Mouse (Mus musculus): ENCODE measurements at regions not wholly inside any gene's neighbourhood (a gene's known extent, or its start where the extent isn't known, plus 50 kb on each side); places are given as distances from the start of the nearest gene placed in this dataset.

DNA sequence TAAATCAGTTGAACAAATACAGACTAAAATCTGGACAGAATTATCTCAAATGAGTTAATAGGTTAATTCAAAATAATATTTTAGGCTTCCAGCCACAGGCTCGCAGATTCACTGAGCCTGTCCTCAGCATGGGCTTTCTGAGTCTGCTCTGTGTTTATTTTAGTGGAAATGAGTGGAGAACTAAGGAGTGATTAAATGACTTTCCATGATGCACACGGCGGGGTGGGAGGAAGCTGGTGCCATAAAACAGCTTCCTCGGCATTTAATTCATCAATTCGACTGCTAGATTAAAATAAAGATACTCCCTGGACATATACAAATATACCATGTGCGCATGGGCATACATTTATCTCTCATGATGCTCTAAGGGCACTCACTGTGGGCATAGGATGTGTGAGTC is 104.4 kb upstream of the Arglu1 start:
- DNase-seq (ENCODE audit: low spot score in 2 of 2), result no peak

DNA sequence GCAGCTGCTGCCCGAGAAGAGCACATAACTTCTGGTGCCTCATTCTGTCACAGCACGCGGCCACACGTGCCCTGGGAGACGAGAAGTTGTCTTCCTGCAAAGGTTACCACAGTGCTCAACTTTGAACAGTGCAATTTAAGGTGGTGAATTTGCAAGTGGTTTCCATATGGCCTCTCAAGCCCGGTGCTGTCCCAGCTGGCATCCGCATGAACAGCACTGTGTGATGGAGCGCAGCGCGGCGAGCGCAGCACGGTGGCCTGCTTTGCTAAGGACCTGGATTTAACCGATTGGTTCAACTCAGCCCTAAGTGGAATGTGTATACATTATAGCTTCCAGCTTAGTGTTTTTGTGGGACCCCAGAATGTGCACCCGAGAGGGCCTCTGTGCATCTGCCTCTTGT is 89.6 kb upstream of the Arglu1 start:
- DNase-seq (ENCODE audit: low spot score in 2 of 2), result no peak

DNA sequence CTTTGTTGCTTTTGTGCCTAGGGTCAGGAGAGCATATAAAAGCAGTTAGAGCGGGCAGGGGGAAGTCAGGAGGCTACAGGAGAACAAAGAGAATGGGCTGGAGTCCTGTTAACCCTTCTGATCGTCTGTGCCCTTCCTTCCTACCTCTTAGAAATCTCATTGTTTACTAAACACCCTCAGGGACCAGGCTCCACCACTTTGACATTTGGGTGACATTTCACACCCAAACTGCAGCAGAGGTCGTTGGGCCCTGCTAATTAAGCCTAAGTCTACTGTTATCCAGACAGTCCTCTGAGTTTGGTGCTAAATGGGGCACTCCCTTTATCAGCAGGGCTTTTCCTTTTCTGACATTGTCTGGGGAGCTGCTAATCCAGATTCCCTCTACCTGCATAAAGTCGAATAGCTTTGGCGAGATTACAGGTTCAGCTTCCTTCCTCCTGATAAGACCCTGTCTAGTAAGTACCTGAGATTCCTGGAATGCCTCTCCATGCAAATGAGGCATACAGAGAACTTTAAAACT is 84.2 kb upstream of the Arglu1 start:
- no peak for DNase-seq (ENCODE audit: low spot score in 2 of 2)

- DNase-seq (ENCODE audit: low spot score in 2 of 2), result no peak
Observed at GRCm38 (mm10) chr8:8772424-8772823, 82.1 kb upstream of the Arglu1 start.

- DNase-seq (ENCODE audit: low spot score in 2 of 2), result peak in 1 of 2 experiments; percentile 7
Observed at GRCm38 (mm10) chr8:8770397-8770796, 80.1 kb upstream of the Arglu1 start.

GRCm38 (mm10) chr8:8762354-8762753 is 72.0 kb upstream of the Arglu1 start:
- no peak for DNase-seq (ENCODE audit: low spot score in 2 of 2)

- no peak for DNase-seq (ENCODE audit: low spot score in 2 of 2)
Observed at GRCm38 (mm10) chr8:8758283-8758682, 68.0 kb upstream of the Arglu1 start.

DNA sequence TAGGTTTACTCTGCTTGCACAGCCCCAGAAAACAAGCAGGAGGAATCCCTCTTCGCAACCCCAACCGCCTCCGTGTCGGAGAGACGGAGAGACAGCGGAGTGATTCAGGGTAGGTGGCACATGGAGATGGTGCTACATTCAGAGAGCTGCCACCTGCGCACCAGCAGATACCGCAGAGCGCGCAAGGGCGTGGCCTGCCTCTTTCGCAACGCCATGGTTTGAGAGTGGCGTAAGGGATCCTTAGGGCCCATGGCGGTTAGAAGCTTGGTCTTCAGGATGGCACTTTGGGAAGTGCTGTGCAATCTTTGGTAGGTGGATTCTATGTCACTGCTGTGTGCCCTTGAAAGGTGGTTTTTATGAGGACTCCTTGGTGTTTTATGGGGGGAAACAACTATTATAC is 60.9 kb upstream of the Arglu1 start:
- DNase-seq (ENCODE audit: low spot score in 2 of 2), result no peak

- no peak for DNase-seq (ENCODE audit: low spot score in 2 of 2)
Observed at GRCm38 (mm10) chr8:8746691-8747090, 56.4 kb upstream of the Arglu1 start.

DNA sequence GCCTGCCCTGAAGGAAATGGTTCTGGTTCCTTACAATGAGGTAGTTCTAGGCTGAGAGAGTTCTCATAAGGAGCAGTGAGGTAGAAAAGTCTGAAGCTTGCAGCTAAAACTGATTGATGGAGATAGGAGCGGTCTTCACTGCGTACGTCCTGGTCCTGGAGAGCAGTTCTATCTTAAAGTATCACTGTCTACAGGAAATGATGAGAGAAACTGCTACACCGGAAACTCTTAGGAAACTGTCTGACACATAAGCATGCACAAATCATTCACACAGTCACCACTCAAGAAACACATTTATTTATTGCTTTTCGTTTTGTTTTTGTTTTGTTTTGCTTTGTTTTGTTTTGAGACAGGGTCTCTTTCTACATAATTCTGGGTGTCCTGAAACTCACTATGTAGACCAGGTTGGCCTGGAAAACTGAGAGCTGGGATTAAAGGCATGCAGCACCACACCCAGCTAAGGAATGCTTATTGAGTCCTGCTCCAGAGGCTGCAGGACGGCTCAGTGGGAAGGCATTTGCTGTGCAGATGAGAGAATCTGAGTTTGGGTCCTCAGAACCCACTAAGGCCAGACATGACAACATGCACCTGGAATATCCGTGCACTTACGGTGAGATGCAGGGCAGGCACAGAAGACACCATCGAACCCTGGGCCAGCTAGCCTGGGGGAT is 55.4 kb upstream of the Arglu1 start:
- no peak for DNase-seq (ENCODE audit: low spot score in 2 of 2)

Data from layer of hippocampus, adult 18-20 months (tissue).